Mouse (Mus musculus): Measurements from ENCODE around the gene Il25. TPM values are rescaled to one million over a fixed set of nuclear protein-coding genes. Genes with fewer than 3 reads are reported as not detected.

The Il25 gene
- polyA plus RNA-seq (2014; fragmentation: Nextera tagmentation; extraction: Ambion mirVana), result not detected in 2 replicates

DNA sequence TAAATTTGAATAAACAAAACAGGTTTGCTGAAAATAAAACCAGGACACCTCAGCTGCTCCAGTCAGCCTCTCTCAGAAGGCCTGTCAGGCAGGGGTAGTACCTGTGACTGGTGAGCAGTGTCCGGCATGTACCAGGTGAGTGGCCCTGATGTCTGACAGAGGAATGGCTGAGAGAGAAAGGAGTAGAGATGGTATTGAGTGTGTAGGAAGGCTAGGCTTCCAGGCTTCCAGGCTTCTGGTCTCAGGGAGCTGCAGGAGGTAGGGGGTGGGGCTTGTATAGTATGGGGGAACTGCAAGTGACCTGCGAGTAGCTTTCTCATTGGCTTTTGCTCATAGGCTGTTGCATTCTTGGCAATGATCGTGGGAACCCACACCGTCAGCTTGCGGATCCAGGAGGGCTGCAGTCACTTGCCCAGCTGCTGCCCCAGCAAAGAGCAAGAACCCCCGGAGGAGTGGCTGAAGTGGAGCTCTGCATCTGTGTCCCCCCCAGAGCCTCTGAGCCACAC lies at the start of gene Il25:
TSS of gene Il25 (plus strand) at position 51 of the 506 bp plus-strand sequence.
- no peaks in the 10 kb centered on the region for H3K36me3 ChIP-seq (ENCODE audit: control insufficient read depth, insufficient read depth, low read length)
- no peak within 1 kb of the TSS for H3K4me3 ChIP-seq (ENCODE audit: low read depth, low read length)
- no peak within 1 kb of the TSS for H3K9ac ChIP-seq (ENCODE audit: low read length)
- H3K4me2 ChIP-seq (ENCODE audit: low read depth), result no peak within 1 kb of the TSS
- ATAC-seq (ENCODE audit: insufficient read depth, low FRiP score, low TSS enrichment) (no peak), DNase-seq (ENCODE audit: low spot score) (no peak)
- WGBS, result 24% methylated on average over 6 of the region's 6 CpGs
- no peaks in the 10 kb centered on the region for H3K4me1 ChIP-seq (ENCODE audit: control insufficient read depth, insufficient read depth, low read length)
- no peaks in the 10 kb centered on the region for H3K9me3 ChIP-seq (ENCODE audit: control insufficient read depth, low read length)
- H3K27me3 ChIP-seq (ENCODE audit: control insufficient read depth, insufficient read depth, low read length), result no peaks in the 10 kb centered on the region
- H3K27ac ChIP-seq (ENCODE audit: low read depth, low read length), result no peak within 1 kb of the TSS

DNA sequence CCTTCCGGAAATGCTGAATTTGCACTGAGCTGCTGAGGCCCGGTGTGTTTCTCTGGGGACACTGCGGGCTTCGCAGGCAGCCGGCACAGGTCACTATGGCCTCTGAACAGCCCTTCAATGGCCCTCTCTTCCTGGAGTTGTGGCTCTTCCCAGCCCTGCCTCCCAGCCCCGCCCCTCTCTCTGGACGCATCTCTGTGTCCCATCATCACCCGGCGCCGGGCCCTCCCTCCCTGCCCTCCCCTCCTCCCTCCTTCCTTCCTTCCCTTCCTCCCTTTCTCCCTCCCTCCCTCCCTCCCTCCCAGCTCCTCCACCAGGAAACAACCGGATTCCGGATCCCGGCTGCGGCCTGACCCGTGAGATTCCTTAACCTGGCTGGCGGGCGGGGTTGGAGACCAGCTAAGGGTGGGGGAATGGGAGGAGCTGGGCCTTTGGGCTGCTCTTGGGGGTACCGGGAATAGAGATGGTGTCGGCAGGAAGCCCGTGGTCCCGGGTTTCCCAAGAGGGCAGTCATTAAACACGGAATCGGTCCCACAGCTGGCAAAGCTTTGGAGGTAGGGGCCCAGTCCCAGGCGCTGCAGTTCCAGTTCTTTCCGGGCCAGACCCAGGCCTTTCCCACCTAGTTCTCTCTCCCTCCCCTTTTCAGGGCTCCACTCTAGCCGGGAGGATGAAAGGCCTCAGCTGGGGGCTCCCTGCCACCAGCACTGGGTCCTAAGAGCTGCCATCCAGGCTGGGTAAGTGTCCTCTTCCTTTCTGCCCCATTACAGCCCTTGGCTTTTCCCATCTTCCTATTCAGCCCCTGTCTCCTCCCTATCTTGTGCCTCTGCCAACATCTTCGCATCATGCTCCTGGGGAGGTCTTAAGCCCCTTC lies 49.1 kb upstream of the Il25 start, which contains the start of the genes Bcl2l2 and Gm20521:
TSS of gene Bcl2l2 (plus strand) at position 224 of the 868 bp plus-strand sequence.
TSS of gene Gm20521 (plus strand) at position 288 of the 868 bp plus-strand sequence.
- Histone ChIP-seq H3K9ac (ENCODE audit: low read length) (peak within 1 kb of the TSS; percentile 53), H3K4me2 (ENCODE audit: low read depth) (peak within 1 kb of the TSS; percentile 66), H3K27ac (ENCODE audit: low read depth, low read length) (peak within 1 kb of the TSS; percentile 75), H3K4me1 (ENCODE audit: control insufficient read depth, insufficient read depth, low read length) (peaks cover 7% of the 10 kb centered on the region), H3K27me3 (ENCODE audit: control insufficient read depth, insufficient read depth, low read length) (no peaks in the 10 kb centered on the region), H3K36me3 (ENCODE audit: control insufficient read depth, insufficient read depth, low read length) (no peaks in the 10 kb centered on the region), H3K4me3 (ENCODE audit: low read depth, low read length) (peak within 1 kb of the TSS; percentile 54), H3K9me3 (ENCODE audit: control insufficient read depth, low read length) (no peaks in the 10 kb centered on the region)
- DNase-seq (ENCODE audit: low spot score) (peak; percentile 89), ATAC-seq (ENCODE audit: insufficient read depth, low FRiP score, low TSS enrichment) (peak; percentile 93)
- under 1% methylated on average over 23 of the region's 27 CpGs for WGBS

DNA sequence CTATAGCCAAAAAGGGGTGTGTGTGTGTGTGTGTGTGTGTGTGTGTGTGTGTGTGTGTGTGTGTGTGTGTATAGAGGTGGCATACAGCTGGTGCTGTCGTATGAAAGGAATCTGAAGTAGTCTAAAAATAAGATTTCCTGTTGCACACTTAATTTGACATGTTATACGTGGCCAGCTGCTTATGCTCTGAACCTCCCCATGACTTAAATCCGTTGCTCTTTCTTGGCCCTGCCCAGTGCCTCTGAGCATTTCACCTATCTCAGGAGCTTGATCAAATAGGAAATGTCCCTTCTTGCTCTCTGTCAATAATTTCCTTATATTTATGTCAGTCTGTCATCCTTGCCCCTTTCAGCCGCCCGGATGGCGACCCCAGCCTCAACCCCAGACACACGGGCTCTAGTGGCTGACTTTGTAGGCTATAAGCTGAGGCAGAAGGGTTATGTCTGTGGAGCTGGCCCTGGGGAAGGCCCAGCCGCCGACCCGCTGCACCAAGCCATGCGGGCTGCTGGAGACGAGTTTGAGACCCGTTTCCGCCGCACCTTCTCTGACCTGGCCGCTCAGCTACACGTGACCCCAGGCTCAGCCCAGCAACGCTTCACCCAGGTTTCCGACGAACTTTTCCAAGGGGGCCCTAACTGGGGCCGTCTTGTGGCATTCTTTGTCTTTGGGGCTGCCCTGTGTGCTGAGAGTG lies 48.3 kb upstream of the Il25 start:
- WGBS, result 34% methylated on average over 21 of the region's 21 CpGs
- peak overlapping the region; percentile 75 for H3K27ac ChIP-seq (ENCODE audit: low read depth, low read length)
- no peaks in the 10 kb centered on the region for H3K36me3 ChIP-seq (ENCODE audit: control insufficient read depth, insufficient read depth, low read length)
- ATAC-seq (ENCODE audit: insufficient read depth, low FRiP score, low TSS enrichment) (no peak), DNase-seq (ENCODE audit: low spot score) (no peak)
- H3K4me1 ChIP-seq (ENCODE audit: control insufficient read depth, insufficient read depth, low read length), result peaks cover 7% of the 10 kb centered on the region
- H3K9me3 ChIP-seq (ENCODE audit: control insufficient read depth, low read length), result no peaks in the 10 kb centered on the region
- peak overlapping the region; percentile 54 for H3K4me3 ChIP-seq (ENCODE audit: low read depth, low read length)
- H3K4me2 ChIP-seq (ENCODE audit: low read depth), result peak overlapping the region; percentile 66
- H3K27me3 ChIP-seq (ENCODE audit: control insufficient read depth, insufficient read depth, low read length), result no peaks in the 10 kb centered on the region
- peak overlapping the region; percentile 53 for H3K9ac ChIP-seq (ENCODE audit: low read length)

DNA sequence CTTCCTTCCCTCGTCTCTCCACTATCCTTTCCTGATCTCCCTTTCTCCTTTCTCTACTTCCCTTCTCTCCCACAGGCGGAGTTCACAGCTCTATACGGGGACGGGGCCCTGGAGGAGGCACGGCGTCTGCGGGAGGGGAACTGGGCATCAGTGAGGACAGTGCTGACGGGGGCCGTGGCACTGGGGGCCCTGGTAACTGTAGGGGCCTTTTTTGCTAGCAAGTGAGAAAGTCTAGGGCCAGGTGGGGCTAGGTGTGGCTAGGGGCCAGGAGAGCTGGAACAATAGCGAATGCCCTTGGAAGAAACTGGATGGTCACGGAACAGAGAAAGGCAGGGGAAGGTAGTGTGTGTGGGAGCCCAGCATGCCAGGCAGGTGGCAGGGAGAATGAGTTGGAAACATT lies 47.2 kb upstream of the Il25 start:
- DNase-seq (ENCODE audit: low spot score) (no peak), ATAC-seq (ENCODE audit: insufficient read depth, low FRiP score, low TSS enrichment) (no peak)
- Histone ChIP-seq H3K9ac (ENCODE audit: low read length) (no peak overlapping the region), H3K36me3 (ENCODE audit: control insufficient read depth, insufficient read depth, low read length) (no peaks in the 10 kb centered on the region), H3K4me1 (ENCODE audit: control insufficient read depth, insufficient read depth, low read length) (peaks cover 7% of the 10 kb centered on the region), H3K4me2 (ENCODE audit: low read depth) (no peak overlapping the region), H3K27ac (ENCODE audit: low read depth, low read length) (no peak overlapping the region), H3K27me3 (ENCODE audit: control insufficient read depth, insufficient read depth, low read length) (no peaks in the 10 kb centered on the region), H3K9me3 (ENCODE audit: control insufficient read depth, low read length) (no peaks in the 10 kb centered on the region), H3K4me3 (ENCODE audit: low read depth, low read length) (no peak overlapping the region)
- 95% methylated on average over 11 of the region's 11 CpGs for WGBS

DNA sequence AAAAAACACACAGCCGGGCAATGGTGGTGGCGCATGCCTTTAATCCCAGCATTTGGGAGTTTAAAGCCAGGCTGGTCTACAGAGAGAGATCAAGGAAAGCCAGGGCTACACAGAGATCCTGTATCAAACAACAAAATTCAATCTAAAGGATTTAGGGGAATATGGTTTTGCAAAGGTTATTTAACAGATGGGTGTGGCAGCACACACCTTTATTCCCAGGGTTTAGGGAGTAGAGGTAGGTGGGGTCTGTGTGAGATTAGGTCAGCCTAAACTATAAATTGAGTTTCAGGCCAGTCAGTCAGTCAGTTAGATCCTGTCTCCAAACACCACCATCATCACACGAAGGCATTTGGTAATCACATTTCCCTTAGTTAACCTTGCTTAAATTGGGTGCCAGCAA lies 40.3 kb upstream of the Il25 start, which contains the start of gene Pabpn1:
TSS of gene Pabpn1 (plus strand) at position 301 of the 400 bp plus-strand sequence.
- Histone ChIP-seq H3K27me3 (ENCODE audit: control insufficient read depth, insufficient read depth, low read length) (no peaks in the 10 kb centered on the region), H3K9me3 (ENCODE audit: control insufficient read depth, low read length) (no peaks in the 10 kb centered on the region), H3K9ac (ENCODE audit: low read length) (peak within 1 kb of the TSS; percentile 28), H3K27ac (ENCODE audit: low read depth, low read length) (no peak within 1 kb of the TSS), H3K4me1 (ENCODE audit: control insufficient read depth, insufficient read depth, low read length) (peaks cover 8% of the 10 kb centered on the region; the same call in 1 of the 2 replicates), H3K36me3 (ENCODE audit: control insufficient read depth, insufficient read depth, low read length) (peaks cover 8% of the 10 kb centered on the region), H3K4me2 (ENCODE audit: low read depth) (peak within 1 kb of the TSS; percentile 45), H3K4me3 (ENCODE audit: low read depth, low read length) (peak within 1 kb of the TSS; percentile 93)
- no peak for DNase-seq (ENCODE audit: low spot score)
- ATAC-seq (ENCODE audit: insufficient read depth, low FRiP score, low TSS enrichment), result no peak
- WGBS, result 95% methylated on average over 3 of the region's 3 CpGs

DNA sequence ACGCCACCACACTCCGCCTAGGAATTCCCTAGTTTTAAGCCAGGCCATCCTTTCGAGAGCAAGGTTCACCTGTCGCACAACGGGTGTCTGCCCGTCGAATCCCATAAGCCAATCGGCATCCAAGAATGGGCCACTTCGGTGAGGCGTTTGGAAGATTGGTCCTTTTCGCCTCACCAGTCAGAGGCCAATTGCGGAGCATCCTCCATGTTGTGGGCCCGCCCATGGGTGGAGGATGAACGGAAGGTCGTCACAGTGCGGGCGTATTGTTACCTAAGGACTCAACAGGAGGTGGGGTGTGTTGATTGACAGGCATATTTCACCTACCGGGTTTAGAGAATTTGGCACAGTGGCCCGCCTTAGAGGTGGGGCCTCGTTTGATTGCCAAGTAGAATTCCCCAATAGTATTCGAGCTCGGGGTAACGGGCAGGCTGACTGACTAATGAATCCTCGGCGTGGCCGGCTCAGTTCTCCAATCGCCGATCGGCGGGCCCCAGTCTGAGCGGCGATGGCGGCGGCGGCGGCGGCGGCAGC lies 38.8 kb upstream of the Il25 start:
- Histone ChIP-seq H3K27ac (ENCODE audit: low read depth, low read length) (peak overlapping the region; percentile 94), H3K9ac (ENCODE audit: low read length) (peak overlapping the region; percentile 98), H3K4me1 (ENCODE audit: control insufficient read depth, insufficient read depth, low read length) (peaks cover 8% of the 10 kb centered on the region; the same call in 1 of the 2 replicates), H3K36me3 (ENCODE audit: control insufficient read depth, insufficient read depth, low read length) (peaks cover 11% of the 10 kb centered on the region), H3K27me3 (ENCODE audit: control insufficient read depth, insufficient read depth, low read length) (no peaks in the 10 kb centered on the region), H3K9me3 (ENCODE audit: control insufficient read depth, low read length) (no peaks in the 10 kb centered on the region), H3K4me2 (ENCODE audit: low read depth) (peak overlapping the region; percentile 45), H3K4me3 (ENCODE audit: low read depth, low read length) (peak overlapping the region; percentile 93)
- peak; percentile 96 for DNase-seq (ENCODE audit: low spot score)
- ATAC-seq (ENCODE audit: insufficient read depth, low FRiP score, low TSS enrichment), result peak; percentile 98
- WGBS, result under 1% methylated on average over 38 of the region's 38 CpGs

DNA sequence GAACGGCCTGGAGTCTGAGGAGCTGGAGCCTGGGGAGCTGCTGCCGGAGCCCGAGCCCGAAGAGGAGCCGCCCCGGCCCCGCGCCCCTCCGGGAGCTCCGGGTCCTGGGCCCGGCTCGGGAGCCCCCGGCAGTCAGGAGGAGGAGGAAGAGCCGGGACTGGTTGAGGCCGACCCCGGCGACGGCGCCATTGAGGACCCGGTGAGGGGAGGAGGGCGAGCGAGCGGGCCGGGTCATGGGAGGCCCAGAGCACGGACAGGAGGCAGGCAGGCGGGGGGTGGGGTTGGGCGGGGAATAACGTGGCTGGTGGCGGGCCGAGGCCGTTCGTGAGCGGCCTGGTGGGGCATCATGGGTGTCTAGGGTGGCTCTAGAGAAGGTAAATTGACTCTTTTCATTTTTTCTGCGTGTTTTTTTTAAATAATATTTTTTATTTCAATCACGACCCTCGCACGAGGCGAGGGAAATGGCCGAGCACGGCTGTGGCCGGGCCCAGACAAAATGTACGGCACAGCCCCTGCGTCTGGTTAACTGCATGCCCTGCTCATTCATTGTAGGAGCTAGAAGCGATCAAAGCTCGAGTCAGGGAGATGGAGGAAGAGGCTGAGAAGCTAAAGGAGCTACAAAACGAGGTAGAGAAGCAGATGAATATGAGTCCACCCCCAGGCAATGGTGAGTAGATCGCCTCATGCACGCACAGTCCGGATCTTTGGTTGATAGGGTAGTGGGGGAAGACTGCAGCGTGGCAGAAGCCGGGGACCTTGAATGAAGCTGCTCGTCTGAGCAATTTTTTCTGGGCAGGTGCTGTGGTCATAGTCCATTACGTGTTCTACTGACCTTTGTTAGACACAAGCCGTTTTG lies 38.0 kb upstream of the Il25 start:
- ATAC-seq (ENCODE audit: insufficient read depth, low FRiP score, low TSS enrichment) (peak; percentile 55), DNase-seq (ENCODE audit: low spot score) (peak; percentile 62)
- no peaks in the 10 kb centered on the region for H3K9me3 ChIP-seq (ENCODE audit: control insufficient read depth, low read length)
- H3K27me3 ChIP-seq (ENCODE audit: control insufficient read depth, insufficient read depth, low read length), result no peaks in the 10 kb centered on the region
- peak overlapping the region; percentile 94 for H3K27ac ChIP-seq (ENCODE audit: low read depth, low read length)
- peak overlapping the region; percentile 93 for H3K4me3 ChIP-seq (ENCODE audit: low read depth, low read length)
- peaks cover 11% of the 10 kb centered on the region for H3K36me3 ChIP-seq (ENCODE audit: control insufficient read depth, insufficient read depth, low read length)
- H3K4me2 ChIP-seq (ENCODE audit: low read depth), result peak overlapping the region; percentile 64
- H3K4me1 ChIP-seq (ENCODE audit: control insufficient read depth, insufficient read depth, low read length), result peaks cover 8% of the 10 kb centered on the region; the same call in 1 of the 2 replicates
- under 1% methylated on average over 44 of the region's 54 CpGs for WGBS
- H3K9ac ChIP-seq (ENCODE audit: low read length), result peak overlapping the region; percentile 98

DNA sequence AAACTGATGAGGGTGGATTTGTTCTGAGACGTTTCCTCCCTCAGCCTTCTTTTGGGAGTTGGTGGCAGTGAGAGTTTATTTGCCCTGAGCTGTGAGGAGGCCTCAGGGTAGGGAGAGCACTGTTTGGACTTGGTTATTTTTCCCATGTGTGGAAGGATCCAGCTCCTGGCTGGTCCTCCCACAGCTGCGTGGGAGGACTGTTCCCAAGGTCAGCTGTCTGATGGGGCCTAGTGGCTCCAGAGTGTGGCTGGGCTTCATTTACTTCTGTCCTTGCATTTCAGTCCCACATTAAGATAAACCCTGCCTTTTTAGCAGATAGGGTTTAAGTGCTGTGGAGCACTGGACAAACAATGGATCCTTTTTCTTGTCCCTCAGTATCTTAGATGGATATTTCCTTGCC lies 35.0 kb upstream of the Il25 start:
- 74% methylated on average over 2 of the region's 2 CpGs for WGBS
- ATAC-seq (ENCODE audit: insufficient read depth, low FRiP score, low TSS enrichment) (no peak), DNase-seq (ENCODE audit: low spot score) (no peak)
- Histone ChIP-seq H3K4me2 (ENCODE audit: low read depth) (no peak overlapping the region), H3K4me1 (ENCODE audit: control insufficient read depth, insufficient read depth, low read length) (peaks cover 8% of the 10 kb centered on the region; the same call in 1 of the 2 replicates), H3K9ac (ENCODE audit: low read length) (no peak overlapping the region), H3K36me3 (ENCODE audit: control insufficient read depth, insufficient read depth, low read length) (peaks cover 11% of the 10 kb centered on the region), H3K4me3 (ENCODE audit: low read depth, low read length) (no peak overlapping the region), H3K9me3 (ENCODE audit: control insufficient read depth, low read length) (no peaks in the 10 kb centered on the region), H3K27ac (ENCODE audit: low read depth, low read length) (no peak overlapping the region), H3K27me3 (ENCODE audit: control insufficient read depth, insufficient read depth, low read length) (no peaks in the 10 kb centered on the region)

All from neural tube, embryonic 11.5 days (tissue).